Mouse (Mus musculus): Measurements from ENCODE around the gene Rasl12.

GRCm38 (mm10) chr9:65404331-65405183, 6.3 kb downstream of the Rasl12 start:
- TF ChIP-seq CTCF (conservative IDR thresholded peaks at IDR 0.05; ENCODE audit: low read length) (no peak), POU5F1 (IDR thresholded peaks at IDR 0.05; ENCODE audit: borderline replicate concordance, low read length) (no peak)
